Mouse (Mus musculus) neural tube, embryonic 15.5 days (tissue): ENCODE results near the gene Ch25h. TPM values are rescaled to one million over a fixed set of nuclear protein-coding genes. Genes with fewer than 3 reads are reported as not detected.
A peak's percentile ranks its signal among the peaks of the same experiment; 100 is the strongest.

Experiments used
- ATAC-seq: fragments of 200-750 bp; cut with Nextera tagmentation; 2 replicates; pipeline ENCODE4 v1.8.0; 2017; ENCODE audit warnings: mild to moderate bottlenecking, moderate TSS enrichment, moderate library complexity; ENCODE audit not compliant: low FRiP score
- H3K27ac ChIP-seq: fragments of 300-500 bp; sonication (generic); replicated peaks from 2 replicates; pipeline ENCODE4 v1.5.1; 2015; ENCODE audit warnings: mild to moderate bottlenecking, inconsistent platforms
- H3K27me3 ChIP-seq: fragments of 300-500 bp; sonication (generic); replicated peaks from 2 replicates; pipeline ENCODE4 v1.6.1; 2015; ENCODE audit warnings: inconsistent platforms
- H3K36me3 ChIP-seq: fragments of 300-500 bp; sonication (generic); 2 replicates; pipeline ENCODE4 v1.6.1; 2015; ENCODE audit warnings: inconsistent platforms
- H3K4me1 ChIP-seq: fragments of 300-500 bp; sonication (generic); 2 replicates; pipeline ENCODE4 v1.6.1; 2015; ENCODE audit warnings: inconsistent platforms
- H3K4me2 ChIP-seq: fragments of 300-500 bp; sonication (generic); 2 replicates; pipeline ENCODE4 v1.6.1; 2015; ENCODE audit warnings: inconsistent platforms, mild to moderate bottlenecking, moderate library complexity
- H3K4me3 ChIP-seq: fragments of 300-500 bp; sonication (generic); replicated peaks from 2 replicates; pipeline ENCODE4 v1.5.1; 2015; ENCODE audit warnings: mild to moderate bottlenecking, inconsistent platforms
- H3K9ac ChIP-seq: fragments of 300-500 bp; sonication (generic); replicated peaks from 2 replicates; pipeline ENCODE4 v1.6.1; 2015; ENCODE audit warnings: mild to moderate bottlenecking, inconsistent platforms
- H3K9me3 ChIP-seq: fragments of 300-500 bp; sonication (generic); replicated peaks from 2 replicates; pipeline ENCODE4 v1.6.1; 2016; ENCODE audit warnings: inconsistent platforms
- WGBS: fragments of 180-500 bp; shearing (Covaris S2); methylation state at CpG from one replicate; pipeline ENCODE4 v1.1.7; 2015; ENCODE audit warnings: mixed read lengths; 5-methylcytosine and 5-hydroxymethylcytosine counted together
- polyA plus RNA-seq: library from polyadenylated mRNA; unstranded; fragments of >200 nt; fragmentation: Nextera tagmentation; extraction: Ambion mirVana; gene quantifications from 2 replicates; pipeline ENCODE4 v1.2.1, GENCODE M21; 2015

The Ch25h gene
- polyA plus RNA-seq, 1 experiment from 2014 or later: 0.52 TPM

- H3K4me2 ChIP-seq: no peak overlapping the region
- H3K36me3 ChIP-seq: no peaks in the 10 kb centered on the region; the same call in 1 of the 2 replicates
- no peaks in the 10 kb centered on the region for H3K4me1 ChIP-seq
- H3K4me3 ChIP-seq: no peak overlapping the region
- ATAC-seq: no peak
- no peaks in the 10 kb centered on the region for H3K9me3 ChIP-seq
- no peaks in the 10 kb centered on the region for H3K27me3 ChIP-seq
- 88% methylated on average over 3 of the region's 3 CpGs for WGBS
- H3K9ac ChIP-seq: no peak overlapping the region
- H3K27ac ChIP-seq: no peak overlapping the region
These were observed 40.7 kb upstream of the Ch25h start for GRCm38 (mm10) chr19:34515681-34516080.

DNA sequence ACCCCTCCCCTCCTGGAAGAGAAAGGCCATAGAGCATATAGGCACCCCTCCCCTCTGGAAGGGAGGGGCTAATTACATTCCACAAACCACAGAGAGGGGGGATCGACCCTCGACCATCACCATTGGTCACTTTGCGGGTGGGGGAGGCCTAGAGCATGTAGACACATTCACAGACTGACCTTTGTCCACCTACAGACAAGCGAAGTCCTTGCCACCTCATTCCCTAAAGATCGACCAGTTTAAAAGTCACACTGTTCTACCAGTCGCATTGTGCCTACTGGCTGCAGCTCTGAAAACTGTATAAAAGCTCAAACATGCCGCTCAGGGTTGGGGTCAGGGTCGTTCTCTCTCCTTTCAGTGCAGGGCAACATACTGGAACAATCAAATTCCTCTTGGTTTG lies 36.6 kb upstream of the Ch25h start:
- H3K9me3 ChIP-seq: no peaks in the 10 kb centered on the region
- H3K9ac ChIP-seq: no peak overlapping the region
- WGBS: 74% methylated on average over 8 of the region's 8 CpGs
- H3K27ac ChIP-seq: no peak overlapping the region
- peaks cover 13% of the 10 kb centered on the region for H3K36me3 ChIP-seq
- ATAC-seq: no peak
- no peak overlapping the region for H3K4me2 ChIP-seq
- no peak overlapping the region for H3K4me3 ChIP-seq
- H3K27me3 ChIP-seq: no peaks in the 10 kb centered on the region
- no peaks in the 10 kb centered on the region for H3K4me1 ChIP-seq

DNA sequence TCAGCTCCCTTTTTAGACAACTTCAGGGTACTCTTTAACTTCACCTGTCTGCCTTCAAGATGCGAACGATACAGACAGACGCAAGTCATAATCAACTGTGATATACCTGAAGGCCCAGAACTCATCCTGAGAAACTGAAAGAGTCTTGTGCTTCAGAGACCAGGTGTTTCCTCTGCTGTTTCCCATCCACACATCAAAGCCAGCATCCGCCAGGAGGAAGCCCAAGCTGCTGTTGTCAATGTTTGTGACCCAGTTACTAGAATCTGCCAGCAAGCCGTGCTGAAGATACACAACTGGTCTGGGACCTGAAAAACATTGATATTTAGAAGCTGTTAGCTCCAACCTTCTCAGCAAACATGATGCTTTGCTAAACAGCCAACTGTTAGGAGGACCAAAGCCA lies 35.8 kb upstream of the Ch25h start:
- Histone ChIP-seq H3K4me3 (no peak overlapping the region), H3K9ac (no peak overlapping the region), H3K27me3 (no peaks in the 10 kb centered on the region), H3K4me1 (no peaks in the 10 kb centered on the region), H3K27ac (no peak overlapping the region), H3K36me3 (peaks cover 21% of the 10 kb centered on the region), H3K9me3 (no peaks in the 10 kb centered on the region), H3K4me2 (no peak overlapping the region)
- 88% methylated on average over 5 of the region's 5 CpGs for WGBS
- ATAC-seq: no peak

DNA sequence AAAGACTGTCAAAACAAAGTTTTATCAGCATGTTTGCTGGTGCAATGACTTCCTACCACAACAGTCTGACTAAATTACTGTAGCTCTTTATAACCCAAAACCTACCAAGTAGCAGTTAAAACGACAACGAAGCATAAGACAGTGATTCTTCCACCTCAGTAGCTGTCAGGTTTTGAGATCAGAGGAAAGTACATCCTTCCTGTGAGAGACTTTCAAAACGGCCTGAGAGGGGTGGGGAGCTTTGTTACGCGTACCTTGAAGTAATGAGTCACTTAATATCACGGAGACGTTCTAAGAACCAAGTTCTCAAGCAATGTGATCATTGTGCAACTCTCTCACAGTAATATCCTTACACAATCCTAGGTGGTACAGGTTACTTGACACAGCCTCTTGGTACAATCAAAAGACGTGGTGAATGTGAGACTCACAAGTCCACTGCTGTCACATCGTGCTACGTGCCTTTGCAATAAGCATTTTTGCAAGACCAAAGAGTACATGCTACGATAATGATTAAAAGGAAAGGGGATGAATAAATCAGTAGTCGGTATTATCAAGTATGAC lies 30.3 kb upstream of the Ch25h start:
- Histone ChIP-seq H3K36me3 (peaks cover 30% of the 10 kb centered on the region), H3K4me1 (no peaks in the 10 kb centered on the region), H3K27me3 (no peaks in the 10 kb centered on the region), H3K27ac (no peak overlapping the region), H3K4me2 (no peak overlapping the region), H3K9me3 (no peaks in the 10 kb centered on the region), H3K9ac (no peak overlapping the region), H3K4me3 (no peak overlapping the region)
- WGBS: 90% methylated on average over 12 of the region's 12 CpGs
- ATAC-seq: no peak

DNA sequence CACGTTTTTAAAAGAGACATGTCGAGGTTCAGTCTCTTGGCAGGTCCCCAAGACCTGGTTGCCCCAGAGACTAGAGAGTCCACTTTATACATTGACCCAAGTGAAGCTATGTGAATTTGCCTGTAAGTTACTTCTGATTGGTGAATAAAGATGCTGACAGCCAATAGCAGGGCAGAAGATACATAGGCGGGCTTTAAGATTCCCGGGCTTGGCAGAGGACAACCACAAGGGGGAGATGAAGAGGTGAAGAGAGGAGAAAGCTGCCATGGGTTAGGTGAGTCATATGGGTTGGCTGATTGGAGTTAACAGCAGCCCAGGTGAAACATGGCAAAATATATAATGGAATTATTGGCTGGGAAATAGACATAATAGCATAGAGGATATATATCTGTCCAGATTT lies 25.8 kb upstream of the Ch25h start:
- Histone ChIP-seq H3K9ac (no peak overlapping the region), H3K4me1 (no peaks in the 10 kb centered on the region), H3K36me3 (peaks cover 9% of the 10 kb centered on the region), H3K27me3 (no peaks in the 10 kb centered on the region), H3K27ac (no peak overlapping the region), H3K4me3 (no peak overlapping the region), H3K4me2 (no peak overlapping the region), H3K9me3 (no peaks in the 10 kb centered on the region)
- no peak for ATAC-seq
- WGBS: 48% methylated on average over 4 of the region's 4 CpGs

- no peaks in the 10 kb centered on the region for H3K27me3 ChIP-seq
- no peak for ATAC-seq
- no peaks in the 10 kb centered on the region for H3K9me3 ChIP-seq
- no peak overlapping the region for H3K4me3 ChIP-seq
- no peak overlapping the region for H3K9ac ChIP-seq
- 88% methylated on average over 1 of the region's 1 CpGs for WGBS
- no peak overlapping the region for H3K4me2 ChIP-seq
- H3K27ac ChIP-seq: no peak overlapping the region
- no peaks in the 10 kb centered on the region for H3K4me1 ChIP-seq
- peaks cover 12% of the 10 kb centered on the region; the same call in 1 of the 2 replicates for H3K36me3 ChIP-seq
These were observed 21.4 kb upstream of the Ch25h start for GRCm38 (mm10) chr19:34496353-34496752.

DNA sequence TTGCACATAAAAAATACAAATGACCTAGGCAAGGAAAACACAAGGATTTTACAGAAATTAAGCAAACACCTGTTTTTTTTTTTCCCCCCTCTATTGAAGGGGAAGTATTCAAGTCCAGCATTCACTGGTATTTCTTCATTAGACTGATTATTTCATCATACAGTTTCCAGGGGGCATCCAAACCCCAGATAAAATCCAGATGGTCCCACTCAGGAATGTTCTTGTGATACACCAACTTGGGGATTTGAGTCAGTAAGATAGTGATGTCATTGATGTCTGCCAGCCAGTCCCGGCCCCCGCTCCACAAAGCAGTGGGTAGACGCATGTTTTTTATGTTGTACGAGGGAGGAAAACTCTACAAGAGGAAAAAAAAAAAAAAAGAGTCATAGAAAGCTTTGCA lies 18.9 kb upstream of the Ch25h start:
- H3K27me3 ChIP-seq: no peaks in the 10 kb centered on the region
- 94% methylated on average over 4 of the region's 4 CpGs for WGBS
- H3K27ac ChIP-seq: no peak overlapping the region
- H3K36me3 ChIP-seq: peaks cover 9% of the 10 kb centered on the region; the same call in 1 of the 2 replicates
- no peak overlapping the region for H3K9ac ChIP-seq
- H3K4me1 ChIP-seq: no peaks in the 10 kb centered on the region
- H3K4me2 ChIP-seq: no peak overlapping the region
- H3K9me3 ChIP-seq: no peaks in the 10 kb centered on the region
- no peak for ATAC-seq
- H3K4me3 ChIP-seq: no peak overlapping the region

GRCm38 (mm10) chr19:34483547-34483946 lies 8.6 kb upstream of the Ch25h start:
- no peaks in the 10 kb centered on the region for H3K27me3 ChIP-seq
- H3K4me2 ChIP-seq: no peak overlapping the region
- H3K9me3 ChIP-seq: no peaks in the 10 kb centered on the region
- H3K4me1 ChIP-seq: no peaks in the 10 kb centered on the region
- no peak overlapping the region for H3K9ac ChIP-seq
- no peak overlapping the region for H3K4me3 ChIP-seq
- no peaks in the 10 kb centered on the region for H3K36me3 ChIP-seq
- no peak for ATAC-seq
- H3K27ac ChIP-seq: no peak overlapping the region
- WGBS: 10% methylated on average over 4 of the region's 4 CpGs

DNA sequence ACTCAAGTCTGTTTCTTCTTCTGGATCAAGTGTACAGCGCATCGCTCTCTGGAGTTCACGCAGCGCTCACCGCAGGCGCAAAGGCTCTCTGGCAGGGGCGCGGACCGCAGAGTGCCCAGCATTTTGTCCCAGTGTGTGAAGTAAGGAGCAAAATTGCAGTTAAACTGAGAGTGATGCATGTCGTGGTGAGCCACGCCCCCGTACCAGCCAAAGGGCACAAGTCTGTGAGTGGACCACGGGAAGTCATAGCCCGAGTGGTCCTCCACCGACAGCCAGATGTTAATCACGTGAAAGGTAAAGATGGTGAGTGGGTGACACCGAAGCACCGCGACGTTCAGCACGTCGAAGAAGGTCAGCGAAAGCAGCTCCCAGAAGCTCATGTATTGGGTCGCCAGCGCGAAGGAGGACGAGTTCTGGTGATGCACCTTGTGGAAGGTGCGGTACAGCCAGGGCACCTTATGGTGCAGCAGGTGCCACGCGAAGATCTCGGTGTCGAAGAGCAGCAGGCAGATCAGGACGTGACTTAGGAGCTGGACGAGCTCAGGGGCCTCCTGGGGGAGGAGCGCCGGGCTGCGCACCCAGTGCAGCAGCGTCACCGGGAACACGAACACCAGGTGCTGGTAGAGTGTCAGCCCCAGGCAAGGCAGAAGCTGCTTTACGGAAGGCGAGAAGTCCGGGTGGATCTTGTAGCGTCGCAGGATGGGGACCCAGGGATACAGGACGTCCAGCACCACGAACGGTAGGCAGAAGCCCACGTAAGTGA lies 555 bp downstream of the Ch25h start:
- Histone ChIP-seq H3K27me3 (peaks cover 17% of the 10 kb centered on the region), H3K4me1 (peaks cover 18% of the 10 kb centered on the region), H3K27ac (no peak overlapping the region), H3K36me3 (no peaks in the 10 kb centered on the region), H3K9me3 (no peaks in the 10 kb centered on the region), H3K4me2 (peak overlapping the region; percentile 98), H3K9ac (peak overlapping the region; percentile 44), H3K4me3 (peak overlapping the region; percentile 58)
- ATAC-seq: peak; percentile 87
- 7% methylated on average over 49 of the region's 49 CpGs for WGBS

- Histone ChIP-seq H3K4me3 (no peak overlapping the region), H3K27ac (no peak overlapping the region), H3K9ac (no peak overlapping the region), H3K27me3 (peaks cover 17% of the 10 kb centered on the region), H3K9me3 (no peaks in the 10 kb centered on the region), H3K4me2 (no peak overlapping the region), H3K4me1 (peaks cover 18% of the 10 kb centered on the region), H3K36me3 (no peaks in the 10 kb centered on the region)
- WGBS: 88% methylated on average over 2 of the region's 2 CpGs
- no peak for ATAC-seq
These were observed 3.3 kb downstream of the Ch25h start for GRCm38 (mm10) chr19:34471703-34472102.

- no peak for ATAC-seq
- Histone ChIP-seq H3K4me3 (no peak overlapping the region), H3K36me3 (no peaks in the 10 kb centered on the region), H3K27me3 (0 out of 2 replicates have a peak, but pooled peaks cover 7% of the 10 kb centered on the region), H3K9ac (no peak overlapping the region), H3K9me3 (no peaks in the 10 kb centered on the region), H3K4me1 (no peaks in the 10 kb centered on the region), H3K27ac (no peak overlapping the region), H3K4me2 (no peak overlapping the region)
- WGBS: 62% methylated on average over 3 of the region's 3 CpGs
These were observed 6.2 kb downstream of the Ch25h start for GRCm38 (mm10) chr19:34468794-34469193.

DNA sequence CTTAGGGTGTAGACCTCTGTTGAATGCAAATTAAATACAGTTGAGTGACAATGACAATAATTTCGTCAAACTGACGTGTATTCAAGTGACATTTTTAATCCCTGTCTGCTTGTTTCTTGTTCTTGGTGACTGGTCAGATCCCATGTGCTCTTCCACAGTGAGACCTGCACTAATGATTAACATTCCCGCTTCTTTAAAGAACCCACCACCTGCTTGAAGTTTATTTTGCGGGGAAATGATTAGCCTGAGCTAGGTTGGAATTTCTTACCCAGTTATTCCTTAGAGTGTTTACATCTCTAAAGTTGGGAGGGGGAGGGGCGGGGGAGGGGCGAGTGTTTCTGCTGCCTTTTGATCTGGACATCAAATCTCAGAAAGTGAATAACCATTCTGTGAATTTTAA lies 6.7 kb downstream of the Ch25h start:
- H3K9me3 ChIP-seq: no peaks in the 10 kb centered on the region
- 42% methylated on average over 6 of the region's 6 CpGs for WGBS

More for the DNA sequence above, 6.7 kb downstream of the Ch25h start:
- no peaks in the 10 kb centered on the region for H3K4me1 ChIP-seq
- no peak for ATAC-seq
- H3K9ac ChIP-seq: no peak overlapping the region
- no peaks in the 10 kb centered on the region for H3K36me3 ChIP-seq
- H3K27ac ChIP-seq: no peak overlapping the region
- H3K27me3 ChIP-seq: 0 out of 2 replicates have a peak, but pooled peaks cover 5% of the 10 kb centered on the region
- H3K4me3 ChIP-seq: no peak overlapping the region
- no peak overlapping the region for H3K4me2 ChIP-seq
